Mouse (Mus musculus): ENCODE measurements at regions not wholly inside any gene's neighbourhood (a gene's known extent, or its start where the extent isn't known, plus 50 kb on each side); places are given as distances from the start of the nearest gene placed in this dataset.

DNA sequence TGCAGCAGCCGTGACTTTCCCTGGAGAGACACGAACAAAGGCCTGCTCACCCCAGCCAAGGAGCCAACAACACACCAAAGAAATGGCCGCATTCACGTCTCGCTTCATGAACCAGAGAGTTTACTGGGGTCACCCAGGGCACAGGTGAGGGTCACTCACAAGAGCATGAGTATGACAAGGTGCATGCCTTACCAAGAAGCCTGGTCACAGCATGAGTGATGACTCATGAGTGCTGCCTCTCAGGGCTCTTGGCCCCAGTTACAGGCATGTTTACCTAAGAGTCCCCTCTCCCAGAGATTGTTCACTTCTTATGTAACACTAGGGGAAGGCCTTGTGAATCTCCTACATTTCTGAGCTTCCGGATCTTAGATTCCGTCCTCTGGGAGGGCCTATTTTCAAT is 236.6 kb upstream of the Zfp64 start:
- TF ChIP-seq CTCF (IDR thresholded peaks at IDR 0.05; ENCODE audit: low read depth), result no peak
- no peak for TF ChIP-seq EP300 (optimal IDR thresholded peaks at IDR 0.05)

All from stomach, postnatal 0 days (tissue).